Mouse (Mus musculus): ENCODE data around the gene Ankrd24.
A peak's percentile ranks its signal among the peaks of the same experiment; 100 is the strongest.

Gene Ankrd24

DNA sequence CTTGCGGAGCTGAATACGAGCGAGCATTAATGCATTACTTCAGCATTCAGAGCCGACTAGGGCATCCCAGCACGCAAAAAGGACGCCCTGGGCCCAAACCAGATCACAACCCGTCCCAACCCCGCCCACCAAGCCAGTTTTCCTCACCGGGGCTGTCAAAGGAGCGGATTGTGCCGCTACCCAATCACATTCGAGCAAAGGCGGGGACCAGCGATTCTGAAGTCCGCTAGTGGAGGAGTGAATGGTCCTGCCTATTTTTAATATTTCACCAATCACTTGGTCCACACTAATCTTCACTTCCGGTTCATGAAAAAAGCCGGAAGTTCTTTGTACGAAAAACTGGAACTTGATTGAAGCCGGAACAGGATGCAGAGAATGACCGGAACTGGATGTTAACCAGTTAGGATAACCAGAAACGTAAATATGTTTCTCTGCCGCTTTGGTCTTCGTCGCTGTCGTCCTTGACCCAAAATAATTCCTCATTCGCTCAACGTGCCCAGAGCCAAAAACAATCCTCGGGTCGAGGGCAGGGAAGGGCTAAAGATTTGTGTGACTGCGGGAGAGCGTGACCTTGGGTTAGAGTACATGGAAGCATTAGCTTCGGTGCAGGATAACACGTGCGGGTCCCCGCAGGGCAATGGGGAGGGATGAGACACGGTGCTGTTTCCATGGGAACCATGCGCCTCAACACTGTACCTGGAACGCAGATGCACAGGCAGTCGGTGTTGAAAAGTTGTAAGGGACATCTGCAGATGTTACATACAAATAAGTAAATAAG, 22.2 kb upstream of the Ankrd24 start, which contains the start of gene BC025920:
BC025920 (plus strand) TSS at position 297 of the 778 bp plus-strand sequence.
- DNase-seq: peak; percentile 98

DNA sequence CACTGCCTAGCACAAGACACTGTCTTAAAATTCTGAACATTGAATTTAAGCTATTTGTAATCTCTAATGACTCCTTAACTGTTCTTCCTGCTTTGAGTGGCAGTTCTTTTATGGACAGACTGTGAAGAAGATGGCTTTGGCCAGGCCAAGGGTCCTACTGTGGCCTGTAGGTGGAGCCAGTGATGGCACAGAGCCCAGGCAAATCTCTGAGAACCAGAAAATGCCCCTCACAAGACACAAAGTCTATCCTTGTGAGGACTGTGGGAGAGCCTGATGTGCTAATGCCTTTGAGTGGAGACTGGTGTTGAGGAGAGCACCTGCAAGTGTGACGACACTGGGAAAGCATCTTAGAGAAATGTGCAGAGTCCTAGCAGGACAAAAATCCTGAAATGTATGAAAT, 20.0 kb upstream of the Ankrd24 start:
- DNase-seq: no peak

DNA sequence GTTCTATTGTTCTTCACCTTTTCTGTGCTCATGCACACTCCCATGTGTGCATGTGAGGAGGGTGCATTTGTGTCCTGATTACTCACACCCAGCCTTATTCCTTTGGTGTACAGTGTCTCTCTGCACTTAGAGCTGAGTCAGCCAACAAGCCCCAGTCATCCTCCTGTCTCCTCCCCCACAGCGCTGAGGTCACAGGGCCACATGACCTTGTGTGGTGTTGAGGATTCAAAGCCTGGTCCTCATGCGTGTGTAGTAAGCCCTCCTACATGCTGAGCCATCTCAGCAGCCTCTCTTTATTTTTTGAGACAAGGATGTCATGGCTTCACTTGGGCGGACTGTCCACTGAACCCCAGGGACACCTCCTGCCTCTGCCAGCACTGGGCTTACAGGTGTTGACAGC, 15.6 kb upstream of the Ankrd24 start:
- DNase-seq: no peak

DNA sequence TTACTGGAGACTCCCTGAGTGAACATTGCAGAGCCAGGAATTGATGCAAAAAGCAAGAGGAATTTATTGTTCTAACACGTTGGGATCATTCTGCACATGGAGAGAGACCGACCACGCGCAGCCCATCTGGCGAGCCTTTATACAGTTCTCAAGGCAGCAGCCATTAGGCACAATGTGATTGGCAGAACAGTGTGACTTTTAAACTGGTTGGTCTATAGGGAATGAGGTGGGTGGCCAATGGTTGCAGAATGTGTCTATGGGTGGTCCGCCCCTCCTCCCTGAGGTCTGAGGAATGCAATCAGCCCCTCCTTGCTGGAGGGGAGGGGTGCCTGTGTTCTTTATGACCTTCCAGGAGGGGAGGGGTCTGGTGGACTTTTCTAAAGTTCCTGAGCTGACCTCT, 12.9 kb upstream of the Ankrd24 start:
- DNase-seq: no peak

DNA sequence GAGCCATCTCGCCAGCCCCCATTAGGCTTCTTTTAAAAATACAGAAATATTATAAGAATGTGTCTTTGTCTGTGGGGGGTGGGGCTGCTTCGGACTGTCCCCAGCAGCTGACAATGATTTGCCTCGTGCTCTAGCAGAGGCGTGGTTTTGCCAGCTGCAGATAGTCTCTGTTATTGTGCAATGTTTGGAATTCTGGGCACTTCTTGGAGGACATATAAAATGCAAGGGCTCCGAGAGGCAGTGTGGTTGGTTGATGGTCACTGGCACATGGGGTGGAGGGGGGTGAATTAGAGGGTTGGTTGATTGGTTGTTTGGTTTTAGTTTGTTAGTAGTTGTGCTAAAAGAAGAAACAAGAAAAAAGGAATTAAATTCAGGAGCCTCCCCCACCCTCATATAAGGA, 8.4 kb upstream of the Ankrd24 start:
- DNase-seq: no peak

DNA sequence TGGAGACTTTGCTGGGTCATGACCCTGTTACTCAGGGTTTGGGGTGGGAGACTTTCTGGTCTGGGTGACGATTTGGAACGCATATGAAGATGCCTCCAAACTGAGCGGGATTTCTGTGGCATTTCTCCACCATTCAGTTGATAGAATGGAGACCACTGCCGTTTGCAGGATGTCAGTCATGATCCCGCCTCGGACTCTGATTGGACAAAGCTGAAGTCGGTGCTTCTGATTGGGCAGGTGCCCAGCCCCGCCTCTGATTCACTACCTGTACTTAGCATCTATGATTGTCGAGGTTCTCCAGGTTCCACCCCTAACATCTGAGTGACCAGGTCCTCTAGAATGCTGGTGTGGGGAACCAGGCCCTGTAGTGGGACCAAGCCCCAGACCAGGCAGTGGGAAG, 7.6 kb upstream of the Ankrd24 start:
- peak; percentile 15 for DNase-seq

DNA sequence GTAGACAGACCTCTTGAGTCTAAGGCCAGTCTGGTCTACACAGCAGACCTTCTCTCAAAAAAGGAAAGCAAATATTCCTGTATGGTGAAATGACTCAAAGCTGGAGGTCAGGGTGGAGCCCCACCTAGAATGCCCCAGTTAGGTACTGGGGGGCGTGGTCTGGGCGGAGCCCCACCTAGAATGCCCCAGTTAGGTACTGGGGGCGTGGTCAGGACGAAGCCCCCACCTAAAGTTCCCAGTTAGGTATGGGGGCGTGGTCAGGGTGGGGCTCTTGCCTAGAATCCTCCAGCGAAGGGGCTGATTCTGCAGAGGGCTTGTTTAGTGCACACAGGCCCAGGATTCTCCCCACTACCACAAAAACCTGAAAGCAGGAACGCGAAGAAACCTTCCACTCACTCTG, 4.9 kb upstream of the Ankrd24 start:
- DNase-seq: peak; percentile 20

DNA sequence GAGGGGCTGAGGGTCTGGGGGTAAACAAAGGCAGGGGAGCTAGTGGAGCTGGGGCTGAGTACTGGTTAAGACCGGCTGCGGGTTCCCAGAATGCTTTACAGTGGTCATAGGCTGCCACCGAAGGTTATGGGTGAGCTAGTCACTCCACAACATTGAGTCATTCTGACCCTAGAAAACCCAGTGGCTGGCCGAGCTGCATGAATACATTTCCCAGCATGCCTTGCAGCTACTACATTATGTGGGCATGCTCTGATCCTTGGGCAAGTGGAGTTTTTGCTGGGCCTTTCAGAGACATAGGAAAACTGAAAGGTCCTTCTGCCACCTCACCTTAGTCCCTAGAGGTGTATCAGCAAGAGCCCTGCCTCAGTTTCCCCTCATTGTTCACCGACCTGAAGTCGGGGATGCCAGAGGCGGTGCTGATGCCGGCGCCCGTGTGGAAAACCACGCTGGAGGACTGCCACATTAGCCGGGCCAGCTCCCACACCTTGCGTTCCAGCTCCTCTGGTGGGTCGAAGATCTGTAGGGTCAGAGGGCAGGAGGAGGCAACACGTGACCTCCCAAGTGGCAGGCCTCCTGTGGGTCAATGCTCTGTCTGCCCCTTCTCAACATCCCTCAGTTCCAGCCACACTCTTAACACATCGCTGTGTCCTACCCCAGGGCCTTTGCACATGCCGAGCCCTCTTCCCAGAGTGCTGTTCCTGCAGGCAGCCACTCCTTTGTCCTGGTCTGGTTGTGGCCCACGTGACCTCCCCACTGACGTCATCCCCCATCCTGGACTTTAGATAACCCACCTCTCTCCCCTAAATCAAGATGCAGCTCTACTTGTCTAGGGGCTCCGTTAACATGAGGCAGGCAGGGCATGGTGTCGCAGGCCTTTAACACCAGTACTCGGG, 2.0 kb upstream of the Ankrd24 start:
- peak; percentile 72 for DNase-seq

DNA sequence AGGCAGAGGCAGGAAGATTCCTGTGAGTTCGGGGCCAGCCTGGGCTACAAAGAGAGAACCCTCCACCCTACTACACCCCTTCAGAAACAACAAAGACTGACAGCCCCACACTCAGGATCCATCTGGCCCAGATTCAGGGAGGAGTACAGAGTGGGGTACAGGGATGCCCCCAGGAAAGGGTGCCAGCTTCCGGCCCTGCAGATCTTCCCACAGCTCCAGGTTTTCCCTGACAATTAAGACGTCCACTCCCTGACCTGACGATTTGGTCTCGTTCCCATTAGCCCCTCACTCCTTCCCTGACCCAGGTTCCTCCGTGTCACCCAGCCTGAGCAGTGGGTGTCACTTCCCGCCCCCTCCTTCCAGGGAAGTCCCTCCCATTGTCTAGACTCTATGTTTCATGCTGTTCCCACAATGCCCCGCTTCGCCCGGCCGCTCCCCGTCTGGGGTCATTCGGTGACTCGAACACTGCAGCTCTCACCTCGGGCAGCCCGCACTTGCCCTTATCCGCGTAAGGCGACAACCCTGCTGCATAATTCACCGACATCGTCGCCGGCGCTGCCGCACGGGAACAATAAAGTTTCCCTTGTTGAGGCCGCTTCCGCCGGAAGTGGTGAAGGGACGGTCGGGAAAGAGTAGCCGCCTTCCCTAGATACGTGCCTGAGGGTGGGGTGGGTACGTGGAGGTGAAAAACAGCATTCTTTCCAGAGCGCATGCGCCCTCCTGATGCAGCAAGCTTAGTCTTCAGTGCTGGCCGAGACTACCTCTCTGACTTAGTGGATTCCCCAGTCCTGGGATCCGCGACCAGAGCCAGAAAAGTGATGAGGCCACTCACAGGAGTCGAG, 1.1 kb upstream of the Ankrd24 start, which contains the start of gene Sirt6:
Sirt6 (minus strand) TSS at position 804 of the 842 bp plus-strand sequence.
- DNase-seq: peak; percentile 98

DNA sequence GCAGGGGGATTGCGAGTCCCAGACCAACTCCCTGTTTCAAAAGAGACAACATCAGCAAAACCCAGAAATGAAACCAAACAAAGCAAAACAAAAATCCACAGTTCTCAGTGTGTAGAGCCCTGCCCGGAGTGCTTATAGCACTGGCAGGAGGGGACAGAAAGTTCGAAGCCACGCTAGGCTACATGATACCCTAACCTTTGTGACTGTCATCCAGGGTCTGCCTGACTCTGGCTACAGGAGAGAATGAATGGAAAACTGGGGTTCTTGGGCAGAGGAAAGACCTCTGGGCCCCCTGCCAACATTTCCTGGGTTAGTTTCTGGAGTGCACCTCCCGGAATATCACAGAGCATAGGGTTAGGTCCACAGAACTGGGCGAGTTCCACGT, 512 bp upstream of the Ankrd24 start:
- peak; percentile 78 for DNase-seq

DNA sequence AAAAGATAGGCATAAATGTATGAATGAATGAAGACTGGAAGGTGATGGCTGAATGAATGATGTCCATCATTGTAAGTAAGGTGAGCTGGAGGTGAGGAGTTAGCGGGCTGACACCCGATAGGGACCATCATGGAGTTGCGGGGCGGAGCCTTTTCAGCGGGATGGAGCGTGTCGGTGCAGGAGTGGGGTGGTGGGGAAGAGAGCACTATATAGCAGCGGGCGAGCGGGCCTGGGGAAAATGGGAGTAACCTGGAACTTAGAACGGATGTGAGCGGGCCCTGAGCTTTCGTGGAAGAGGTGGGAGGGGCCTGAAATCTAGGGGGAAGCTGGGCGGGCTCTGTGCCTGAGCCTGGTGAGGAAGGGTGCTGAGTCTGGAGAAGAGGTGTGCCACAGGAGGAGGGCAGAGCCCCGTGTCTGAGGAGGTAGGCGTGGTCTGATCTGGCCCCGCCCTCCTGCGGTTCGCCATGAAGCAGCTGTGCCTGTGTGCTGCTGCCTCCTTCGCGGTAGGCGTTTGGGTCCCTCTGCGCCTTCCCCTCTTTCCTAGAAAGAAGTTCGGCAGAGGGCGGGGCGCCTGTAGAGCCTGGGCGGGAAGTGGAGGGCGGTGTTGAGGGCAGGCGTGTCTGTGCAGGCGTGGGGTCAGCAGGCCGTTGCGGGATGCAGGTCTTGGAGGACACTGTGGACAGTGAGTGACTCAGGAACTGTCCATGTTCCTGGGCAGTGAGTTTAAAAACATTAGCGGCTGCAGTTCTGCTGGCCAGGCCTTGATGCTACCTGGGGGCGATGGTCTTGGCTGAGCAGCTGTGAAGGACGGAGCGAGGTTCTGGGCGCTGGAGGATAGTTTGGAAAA, 5.1 kb downstream of the Ankrd24 start:
- peak; percentile 88 for DNase-seq

DNA sequence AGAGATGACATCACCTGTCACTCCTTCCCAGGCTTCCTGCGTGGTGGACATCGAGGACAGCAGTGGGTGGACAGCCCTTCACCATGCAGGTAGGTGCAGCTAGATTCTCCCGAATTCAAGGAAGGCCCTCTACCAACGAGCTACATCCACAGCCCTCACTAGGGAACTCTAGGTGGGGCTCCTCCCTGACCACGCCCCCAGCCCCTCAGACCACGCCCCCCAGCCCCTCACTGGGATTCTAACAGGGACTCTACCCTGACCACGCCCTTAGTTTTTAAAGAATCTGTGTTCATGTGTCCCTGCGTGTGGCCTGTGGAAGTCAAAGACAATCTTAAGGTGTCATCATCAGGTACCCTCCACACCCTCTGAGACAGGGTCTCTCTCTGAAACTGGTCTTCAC, 8.0 kb downstream of the Ankrd24 start:
- peak; percentile 4 for DNase-seq

DNA sequence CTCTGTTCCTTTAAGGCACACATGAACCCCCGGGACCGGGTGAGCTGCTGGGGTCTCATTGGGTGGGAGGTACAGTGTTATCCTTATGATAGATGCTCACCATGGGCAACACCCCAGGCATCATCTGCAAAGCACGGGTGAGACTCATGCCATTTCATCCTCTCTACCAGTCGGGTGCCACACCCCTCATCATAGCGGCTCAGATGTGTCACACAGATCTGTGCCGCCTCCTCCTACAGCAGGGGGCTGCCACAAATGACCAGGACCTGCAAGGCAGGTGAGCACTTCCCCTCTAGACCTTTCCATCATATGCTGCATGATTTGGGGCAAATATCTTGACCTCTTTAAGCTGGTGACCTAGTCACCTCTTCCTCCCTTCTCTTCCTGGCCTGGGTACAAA, 9.8 kb downstream of the Ankrd24 start:
- DNase-seq: peak; percentile 33

DNA sequence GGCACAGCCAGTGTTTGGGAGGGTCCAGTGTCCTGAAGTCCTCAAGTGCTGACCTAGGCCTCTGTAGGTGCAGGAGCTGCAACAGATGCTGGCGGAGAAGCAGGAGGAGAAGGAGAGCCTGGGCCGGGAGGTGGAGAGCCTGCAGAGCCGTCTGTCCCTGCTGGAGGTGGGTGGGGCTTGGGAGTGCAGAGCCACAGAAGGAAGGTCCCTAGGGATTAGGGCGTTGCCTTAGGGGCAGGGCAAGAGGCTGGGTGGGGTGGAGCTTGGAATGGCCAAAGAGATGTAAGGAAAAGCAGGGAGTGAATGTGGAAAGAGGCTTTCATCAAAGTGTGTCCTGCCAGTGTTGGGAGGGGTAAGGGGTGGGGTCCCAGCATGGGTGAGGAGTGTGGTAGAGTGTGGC, 12.5 kb downstream of the Ankrd24 start:
- peak; percentile 68 for DNase-seq

DNA sequence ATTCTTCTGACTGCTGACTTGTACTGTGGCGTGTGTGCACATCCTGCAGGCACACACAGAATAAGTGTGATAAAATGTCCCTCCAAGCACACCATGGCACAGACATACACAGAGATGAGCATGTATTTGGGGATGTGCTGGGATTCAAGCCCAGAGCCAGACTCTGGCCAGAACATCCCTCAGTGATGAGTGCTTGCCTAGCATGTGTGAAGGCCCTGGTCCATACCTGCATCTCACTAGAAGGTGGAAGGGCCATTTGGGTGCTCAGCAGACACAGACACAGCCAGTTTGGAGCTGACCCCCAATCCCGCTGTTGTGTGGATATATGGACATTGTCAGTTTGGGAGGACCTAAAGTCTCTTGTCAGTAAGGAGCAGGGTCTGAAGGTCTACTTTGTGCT, 13.2 kb downstream of the Ankrd24 start:
- peak; percentile 42 for DNase-seq

DNA sequence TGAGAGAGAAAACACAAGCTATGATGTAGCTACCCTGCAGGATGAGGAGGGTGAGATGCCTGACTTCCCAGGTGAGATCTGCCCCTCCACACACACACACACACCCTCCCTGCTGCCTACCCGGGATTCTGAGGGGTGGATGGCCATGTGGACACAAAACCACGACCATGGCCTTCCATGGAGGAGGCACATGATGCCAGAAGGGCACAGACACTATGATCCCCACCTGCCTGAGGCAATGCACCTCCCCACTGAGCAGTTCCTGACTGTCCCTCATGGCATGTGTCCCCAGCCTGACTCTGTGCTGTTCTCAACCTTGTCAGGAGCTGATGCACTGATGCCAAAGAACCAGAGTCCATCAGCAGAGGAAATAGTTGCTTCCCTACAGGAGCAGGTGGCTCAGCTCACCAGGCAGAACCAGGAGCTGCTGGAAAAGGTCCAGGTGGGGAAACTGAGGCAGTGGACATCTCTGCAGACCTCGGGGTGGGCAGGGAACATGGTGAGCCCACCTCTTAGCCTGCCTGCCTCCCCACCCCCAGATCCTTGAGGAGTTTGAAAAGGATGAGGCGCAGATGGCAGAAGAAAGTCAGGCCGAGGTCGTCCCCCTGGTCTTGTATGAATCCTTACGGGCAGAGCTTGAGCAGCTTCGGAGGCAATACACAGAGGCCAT, 13.8 kb downstream of the Ankrd24 start:
- DNase-seq: peak; percentile 78

DNA sequence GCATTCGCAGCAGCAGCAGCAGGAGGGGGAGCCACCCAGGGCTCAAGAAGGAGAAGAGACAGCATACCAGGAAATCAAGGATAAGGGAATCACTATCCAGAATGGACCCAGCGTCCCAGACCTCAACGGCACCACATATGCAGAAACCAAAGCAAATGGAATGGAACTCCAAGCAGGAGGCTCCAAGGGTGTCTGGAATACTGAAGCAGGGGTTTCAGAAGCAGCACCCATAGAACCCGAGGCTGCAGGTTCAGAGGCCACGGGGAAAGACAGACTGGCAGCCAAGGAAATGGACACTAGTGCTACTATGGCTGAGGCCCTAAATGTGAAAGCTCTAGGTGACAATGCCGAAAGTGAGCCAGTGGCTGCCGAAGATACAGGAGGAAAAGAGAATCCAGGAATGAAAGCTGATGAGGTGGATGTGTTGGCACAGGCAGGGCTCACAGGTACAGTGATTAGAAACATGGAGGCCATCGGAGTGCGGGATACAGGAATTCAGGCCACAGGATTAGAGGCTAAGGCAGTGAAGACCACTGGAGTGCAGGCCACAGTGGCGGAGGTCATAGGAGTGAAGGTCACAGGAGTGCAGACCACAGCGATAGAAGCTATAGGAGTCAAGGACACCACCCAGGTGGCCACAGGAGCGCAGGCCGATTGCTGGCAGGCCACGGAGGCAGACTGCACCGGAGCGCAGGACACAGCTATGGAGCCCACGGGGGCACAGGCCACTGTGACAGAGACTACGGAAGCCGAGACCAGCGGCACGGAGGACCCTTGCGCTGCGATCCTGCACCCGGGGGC, 14.5 kb downstream of the Ankrd24 start:
- no peak for DNase-seq

DNA sequence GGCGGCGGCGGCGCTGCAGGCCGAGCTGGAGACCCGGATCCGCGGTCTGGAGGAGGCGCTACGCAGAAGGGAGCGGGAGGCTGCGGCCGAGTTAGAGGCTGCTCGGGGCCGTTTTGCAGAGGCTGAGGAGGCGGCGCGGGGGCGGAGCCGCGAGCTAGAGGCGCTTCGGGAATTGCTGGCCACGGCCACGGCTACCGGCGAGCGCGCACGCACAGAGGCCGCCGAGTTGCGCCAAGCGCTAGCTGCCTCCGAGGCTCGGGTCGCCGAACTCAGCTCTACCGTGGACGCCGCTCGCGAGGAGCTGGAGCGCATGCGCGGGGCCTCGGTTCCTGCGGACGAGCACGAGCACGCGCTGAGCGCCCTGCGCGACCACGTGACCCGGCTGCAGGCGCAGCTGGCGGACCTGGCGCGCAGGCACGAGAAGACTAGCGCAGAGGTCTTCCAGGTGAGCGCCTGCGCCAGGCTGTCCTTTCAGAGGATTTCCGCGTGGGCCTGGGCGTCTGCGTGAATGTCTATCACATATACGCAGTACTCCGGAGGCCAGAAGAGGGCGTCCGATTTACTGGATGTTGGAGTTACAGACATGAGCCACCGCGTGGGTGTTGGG, 15.2 kb downstream of the Ankrd24 start:
- peak; percentile 99 for DNase-seq

DNA sequence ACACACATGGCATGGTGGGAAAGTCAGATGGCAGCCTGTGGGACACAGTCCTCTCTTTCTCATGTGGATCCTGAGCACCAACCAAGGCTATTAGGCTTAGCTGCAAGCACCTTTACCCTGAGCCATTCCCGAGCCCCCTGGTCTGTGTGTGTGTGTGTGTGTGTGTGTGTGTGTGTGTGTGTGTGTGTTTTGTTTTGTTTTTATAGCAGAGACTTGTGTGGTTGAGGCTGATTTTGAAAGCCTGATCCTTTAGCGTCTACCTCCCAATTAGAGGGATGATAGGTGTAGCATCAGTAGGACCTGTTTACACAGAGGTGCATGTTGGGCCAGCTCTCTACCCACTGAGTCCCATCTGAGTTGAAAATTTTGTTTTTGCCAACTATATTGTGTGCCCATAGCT, 15.8 kb downstream of the Ankrd24 start:
- DNase-seq: no peak

DNA sequence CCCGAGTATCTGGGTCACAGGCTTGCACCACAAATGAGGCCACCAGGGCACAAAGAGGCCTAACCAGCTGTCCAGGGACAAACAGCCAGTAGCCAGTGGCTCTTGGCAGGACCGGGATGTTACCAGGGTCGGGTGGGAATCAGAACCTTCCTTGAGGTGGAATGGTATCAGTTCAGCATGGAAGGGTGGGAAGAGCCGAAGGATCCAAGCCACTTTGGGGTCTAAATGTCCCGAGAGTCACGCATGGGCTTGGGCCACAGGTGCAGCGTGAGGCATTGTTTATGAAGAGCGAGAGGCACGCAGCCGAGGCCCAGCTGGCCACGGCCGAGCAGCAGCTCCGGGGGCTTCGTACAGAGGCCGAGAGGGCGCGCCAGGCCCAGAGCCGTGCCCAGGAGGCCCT, 16.4 kb downstream of the Ankrd24 start:
- peak; percentile 62 for DNase-seq

Measured in cerebellum, adult 9-11 months (tissue).